Comparison of ENCODE assay signal across 24 mouse cellular contexts in the genomic region with DNA sequence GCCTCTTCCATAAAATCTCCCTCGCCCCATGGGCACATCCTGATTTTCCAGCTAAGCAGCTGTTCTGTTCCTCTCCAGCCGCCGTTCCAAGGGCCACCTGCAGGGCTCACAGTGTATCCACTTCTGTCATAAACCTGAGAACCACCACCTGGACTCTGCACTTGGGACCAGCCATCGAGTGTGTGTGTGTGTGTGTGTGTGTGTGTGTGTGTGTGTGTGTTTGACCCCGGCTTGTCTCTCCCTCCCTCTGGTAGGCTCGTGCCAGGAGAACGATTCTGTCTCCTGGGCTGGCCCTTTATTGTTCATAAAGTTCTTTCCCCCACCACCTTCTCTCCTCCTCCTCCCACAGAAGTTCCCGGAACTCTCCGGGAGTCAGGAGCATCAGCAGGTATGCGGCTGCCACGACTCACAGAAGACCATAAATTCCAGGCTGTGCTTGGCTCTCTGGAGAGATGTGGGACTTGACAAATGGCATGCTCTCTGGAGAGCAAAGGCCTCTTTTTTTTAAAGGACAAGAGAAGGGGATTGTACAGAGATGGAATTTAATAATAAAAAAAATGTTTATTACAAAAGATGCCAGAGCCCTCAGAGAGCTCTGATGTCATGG.
DNase-seq lines count a peak whose midpoint lies in the region; ATAC-seq and TF ChIP-seq lines count a peak whose summit lies in the region.
"Had no signal": no experiment of that assay in that cellular context is flagged by ENCODE, and none has a peak within 500 bp of the region (broad histone marks: within the 10 kb centered on the region; RNA-seq: fewer than 3 reads in every experiment).

No protein-coding gene starts in this region.

- H3K4me2 ChIP-seq in intestine, embryonic 14.5 days (ENCODE audit: low read length), result no peak overlapping the region
- H3K4me2 ChIP-seq in kidney, embryonic 16.5 days (replicated peaks; ENCODE audit: low read depth, low read length), result no peak overlapping the region
- H3K4me2 ChIP-seq in liver, postnatal 0 days (ENCODE audit: low read depth, low read length), result no peak overlapping the region
- H3K4me2 ChIP-seq: embryonic facial prominence, embryonic 12.5 days; forebrain, embryonic 12.5 days; hindbrain, embryonic 15.5 days; limb, embryonic 15.5 days; lung, embryonic 15.5 days; midbrain, embryonic 13.5 days; stomach, embryonic 15.5 days had no signal

- 21% methylated on average over 11 of the region's 11 CpGs for WGBS in intestine, embryonic 14.5 days
- WGBS in kidney, embryonic 16.5 days, result 13% methylated on average over 11 of the region's 11 CpGs
- WGBS in liver, postnatal 0 days (ENCODE audit: insufficient replicate concordance), result 66% methylated on average over 11 of the region's 11 CpGs

- no peaks in the 10 kb centered on the region for H3K27me3 ChIP-seq in intestine, embryonic 14.5 days (replicated peaks; ENCODE audit: control insufficient read depth, insufficient read depth, low read length)
- H3K27me3 ChIP-seq in kidney, embryonic 16.5 days (ENCODE audit: insufficient read depth, low read length), result no peaks in the 10 kb centered on the region
- H3K27me3 ChIP-seq in liver, postnatal 0 days (ENCODE audit: insufficient read depth, low read length), result no peaks in the 10 kb centered on the region
- H3K27me3 ChIP-seq: embryonic facial prominence, embryonic 12.5 days; hindbrain, embryonic 15.5 days; limb, embryonic 15.5 days; lung, embryonic 15.5 days; megakaryocyte, embryonic 14.5 days; midbrain, embryonic 13.5 days; stomach, embryonic 15.5 days had no signal

- peak; percentile 69 for ATAC-seq in intestine, embryonic 14.5 days (replicated peaks; ENCODE audit: low FRiP score, low TSS enrichment, low read depth)
- peak; percentile 75 for ATAC-seq in kidney, embryonic 16.5 days (ENCODE audit: low FRiP score, low TSS enrichment)
- ATAC-seq in liver, postnatal 0 days, result no peak
- ATAC-seq: midbrain, embryonic 13.5 days had no signal

- peaks cover 4% of the 10 kb centered on the region; the same call in 1 of the 2 replicates for H3K4me1 ChIP-seq in intestine, embryonic 14.5 days (replicated peaks; ENCODE audit: control insufficient read depth, insufficient read depth, low read length)
- peaks cover 11% of the 10 kb centered on the region for H3K4me1 ChIP-seq in kidney, embryonic 16.5 days (ENCODE audit: insufficient read depth, low read length)
- no peaks in the 10 kb centered on the region for H3K4me1 ChIP-seq in liver, postnatal 0 days (ENCODE audit: insufficient read depth)
- H3K4me1 ChIP-seq: embryonic facial prominence, embryonic 12.5 days; forebrain, embryonic 12.5 days; limb, embryonic 15.5 days; lung, embryonic 15.5 days; megakaryocyte, embryonic 14.5 days; midbrain, embryonic 13.5 days; stomach, embryonic 15.5 days had no signal

- 0 out of 2 replicates have a peak, but pooled peaks cover 3% of the 10 kb centered on the region for H3K9me3 ChIP-seq in intestine, embryonic 14.5 days (ENCODE audit: control insufficient read depth, low read length)
- H3K9me3 ChIP-seq in kidney, embryonic 16.5 days (ENCODE audit: low read length), result peaks cover 5% of the 10 kb centered on the region; the same call in 1 of the 2 replicates
- H3K9me3 ChIP-seq in liver, postnatal 0 days (ENCODE audit: low read length), result peaks cover 4% of the 10 kb centered on the region; the same call in 1 of the 2 replicates
- H3K9me3 ChIP-seq: embryonic facial prominence, embryonic 12.5 days; forebrain, embryonic 12.5 days; heart, embryonic 10.5 days; hindbrain, embryonic 15.5 days; limb, embryonic 15.5 days; lung, embryonic 15.5 days; stomach, embryonic 15.5 days had no signal

- no peak overlapping the region for H3K4me3 ChIP-seq in intestine, embryonic 14.5 days (ENCODE audit: low read depth, low read length)
- H3K4me3 ChIP-seq in kidney, embryonic 16.5 days (ENCODE audit: low read length), result no peak overlapping the region
- no peak overlapping the region for H3K4me3 ChIP-seq in liver, postnatal 0 days (ENCODE audit: low read depth, low read length)
- H3K4me3 ChIP-seq: embryonic facial prominence, embryonic 12.5 days; forebrain, embryonic 12.5 days; heart, embryonic 10.5 days; hindbrain, embryonic 15.5 days; limb, embryonic 15.5 days; lung, embryonic 15.5 days; megakaryocyte, embryonic 14.5 days; midbrain, embryonic 13.5 days; stomach, embryonic 15.5 days had no signal

- H3K27ac ChIP-seq in intestine, embryonic 14.5 days (ENCODE audit: low read depth), result no peak overlapping the region
- no peak overlapping the region for H3K27ac ChIP-seq in kidney, embryonic 16.5 days (ENCODE audit: low read length)
- H3K27ac ChIP-seq in liver, postnatal 0 days (ENCODE audit: low read depth), result no peak overlapping the region
- H3K27ac ChIP-seq: embryonic facial prominence, embryonic 12.5 days; forebrain, embryonic 12.5 days; heart, embryonic 10.5 days; hindbrain, embryonic 15.5 days; limb, embryonic 15.5 days; liver, embryonic 14.5 days; lung, embryonic 15.5 days; midbrain, embryonic 13.5 days; stomach, embryonic 15.5 days had no signal

- no peak for TF ChIP-seq EP300 in liver, postnatal 0 days (IDR thresholded peaks at IDR 0.05; ENCODE audit: low read depth)

- TF ChIP-seq CTCF in liver, postnatal 0 days (IDR thresholded peaks at IDR 0.05; ENCODE audit: low read depth), result no peak

- no peak overlapping the region for H3K9ac ChIP-seq in intestine, embryonic 14.5 days (ENCODE audit: low read length)
- H3K9ac ChIP-seq in kidney, embryonic 16.5 days (replicated peaks; ENCODE audit: low read length), result no peak overlapping the region
- H3K9ac ChIP-seq in liver, postnatal 0 days (replicated peaks), result no peak overlapping the region
- H3K9ac ChIP-seq: embryonic facial prominence, embryonic 12.5 days; forebrain, embryonic 12.5 days; hindbrain, embryonic 15.5 days; limb, embryonic 15.5 days; liver, embryonic 14.5 days; lung, embryonic 15.5 days; midbrain, embryonic 13.5 days; stomach, embryonic 15.5 days had no signal

- DNase-seq in intestine, embryonic 14.5 days (ENCODE audit: low spot score), result peak; percentile 57
- peak; percentile 21 for DNase-seq in kidney, adult 18-20 months
- DNase-seq in kidney, postnatal 4 days, result peak; percentile 51 to 63
- no peak for DNase-seq in left cerebral cortex, adult 9 months (ENCODE audit: low spot score in 2 of 2)
- DNase-seq in heart, adult 9 months (ENCODE audit: low spot score in 2 of 2), result no peak
- no peak for DNase-seq in layer of hippocampus, postnatal 25 days (ENCODE audit: extremely low spot score in 1 of 2, low spot score in 1 of 2)
- no peak for DNase-seq in liver, postnatal 0 days
- DNase-seq: adrenal gland, adult 2 months; cerebellum, adult 11-12 months; cerebellum, postnatal 14 days; lung, postnatal 36 days; thymus, adult 2 months; thymus, postnatal 4 days had no signal

- H3K36me3 ChIP-seq in intestine, embryonic 14.5 days (ENCODE audit: control insufficient read depth, insufficient read depth, low read length), result no peaks in the 10 kb centered on the region
- H3K36me3 ChIP-seq in kidney, embryonic 16.5 days (ENCODE audit: insufficient read depth, low read length), result no peaks in the 10 kb centered on the region
- no peaks in the 10 kb centered on the region for H3K36me3 ChIP-seq in liver, postnatal 0 days (replicated peaks; ENCODE audit: insufficient read depth, low read length)
- H3K36me3 ChIP-seq: embryonic facial prominence, embryonic 12.5 days; forebrain, embryonic 12.5 days; heart, embryonic 10.5 days; hindbrain, embryonic 15.5 days; limb, embryonic 15.5 days; lung, embryonic 15.5 days; midbrain, embryonic 13.5 days; stomach, embryonic 15.5 days had no signal

Comparison
In these comparisons a context has a peak if more than half of its experiments do, and no peak if none do; other contexts are left out.
1. DNase-seq: peak in intestine, embryonic 14.5 days (single experiment), kidney, adult 18-20 months (single experiment) and kidney, postnatal 4 days (2 of 2); none in left cerebral cortex, adult 9 months (0 of 2), heart, adult 9 months (0 of 2), layer of hippocampus, postnatal 25 days (0 of 2) and liver, postnatal 0 days (single experiment).